Mouse (Mus musculus): ENCODE results near the gene Car9.
A peak's percentile ranks its signal among the peaks of the same experiment; 100 is the strongest.

Gene Car9

GRCm38 (mm10) chr4:43496587-43496986, 10.2 kb upstream of the Car9 start:
- no peak for DNase-seq

GRCm38 (mm10) chr4:43497405-43497804, 9.4 kb upstream of the Car9 start:
- no peak for DNase-seq

- no peak for DNase-seq
These were observed 8.8 kb upstream of the Car9 start for GRCm38 (mm10) chr4:43497946-43498345.

- no peak for DNase-seq
These were observed 7.8 kb upstream of the Car9 start for GRCm38 (mm10) chr4:43498983-43499382.

GRCm38 (mm10) chr4:43499407-43500333, 7.1 kb upstream of the Car9 start, which contains the start of gene Arhgef39:
Gene Arhgef39, minus strand, starts transcription at chr4:43499695.
- DNase-seq: peak; percentile 88

- DNase-seq: no peak
These were observed 3.7 kb upstream of the Car9 start for GRCm38 (mm10) chr4:43503041-43503440.

- DNase-seq: no peak
These were observed 3.3 kb upstream of the Car9 start for GRCm38 (mm10) chr4:43503506-43503905.

GRCm38 (mm10) chr4:43504269-43504668, 2.5 kb upstream of the Car9 start:
- DNase-seq: no peak

- no peak for DNase-seq
These were observed 692 bp upstream of the Car9 start for GRCm38 (mm10) chr4:43506074-43506473.

GRCm38 (mm10) chr4:43507938-43508665, 1.3 kb downstream of the Car9 start:
- DNase-seq: peak; percentile 44

- peak; percentile 87 for DNase-seq
These were observed 1.9 kb downstream of the Car9 start for GRCm38 (mm10) chr4:43508666-43508997.

GRCm38 (mm10) chr4:43509109-43509508, 2.3 kb downstream of the Car9 start:
- no peak for DNase-seq

- DNase-seq: no peak
These were observed 5.1 kb downstream of the Car9 start for GRCm38 (mm10) chr4:43511675-43512454.

- DNase-seq: no peak
These were observed 5.9 kb downstream of the Car9 start for GRCm38 (mm10) chr4:43512653-43513052.

- no peak for DNase-seq
These were observed 6.5 kb downstream of the Car9 start for GRCm38 (mm10) chr4:43513300-43513699.

GRCm38 (mm10) chr4:43513791-43514190, 7.0 kb downstream of the Car9 start:
- DNase-seq: no peak

- DNase-seq: no peak
These were observed 9.3 kb downstream of the Car9 start for GRCm38 (mm10) chr4:43515764-43516708.

GRCm38 (mm10) chr4:43519551-43519950, 12.8 kb downstream of the Car9 start:
- DNase-seq: no peak

GRCm38 (mm10) chr4:43519956-43520355, 13.2 kb downstream of the Car9 start:
- DNase-seq: peak; percentile 94

GRCm38 (mm10) chr4:43527880-43528279, 21.1 kb downstream of the Car9 start:
- no peak for DNase-seq

GRCm38 (mm10) chr4:43528487-43528886, 21.7 kb downstream of the Car9 start:
- peak; percentile 38 for DNase-seq

- DNase-seq: no peak
These were observed 23.3 kb downstream of the Car9 start for GRCm38 (mm10) chr4:43530081-43530501.
